Mouse (Mus musculus) myocyte (in vitro differentiated cells): ENCODE measurements at regions not wholly inside any gene's neighbourhood (a gene's known extent, or its start where the extent isn't known, plus 50 kb on each side); places are given as distances from the start of the nearest gene placed in this dataset.

Source experiments
- E2F4 ChIP-seq: IDR thresholded peaks from one replicate; pipeline ENCODE4 v1.6.1; 2011; ENCODE audit warnings: mild to moderate bottlenecking, control low read depth, moderate library complexity; ENCODE audit not compliant: insufficient read depth
- MAX ChIP-seq: IDR thresholded peaks from one replicate; pipeline ENCODE4 v1.6.1; 2011; ENCODE audit warnings: low read depth, mild to moderate bottlenecking, control low read depth
- MYOG ChIP-seq, 3 experiments: IDR thresholded peaks; one replicate each; pipeline ENCODE4 v1.6.1; 2011; ENCODE audit warnings: control low read depth in 2 of 3, low read depth in 2 of 3, mild to moderate bottlenecking in 2 of 3; ENCODE audit not compliant: insufficient read length in 2 of 3, control insufficient read depth in 1 of 3, insufficient read depth in 1 of 3
- POLR2A ChIP-seq: IDR thresholded peaks from one replicate; pipeline ENCODE4 v1.6.1; 2011; ENCODE audit warnings: low read depth, mild to moderate bottlenecking, control low read depth, moderate library complexity; ENCODE audit not compliant: insufficient read length
- TCF12 ChIP-seq: IDR thresholded peaks from one replicate; pipeline ENCODE4 v1.6.1; 2011; ENCODE audit warnings: mild to moderate bottlenecking, control low read depth; ENCODE audit not compliant: poor library complexity, insufficient read depth, severe bottlenecking
- USF1 ChIP-seq: IDR thresholded peaks from one replicate; pipeline ENCODE4 v1.6.1; 2011; ENCODE audit warnings: low read depth, mild to moderate bottlenecking, control low read depth, moderate library complexity

DNA sequence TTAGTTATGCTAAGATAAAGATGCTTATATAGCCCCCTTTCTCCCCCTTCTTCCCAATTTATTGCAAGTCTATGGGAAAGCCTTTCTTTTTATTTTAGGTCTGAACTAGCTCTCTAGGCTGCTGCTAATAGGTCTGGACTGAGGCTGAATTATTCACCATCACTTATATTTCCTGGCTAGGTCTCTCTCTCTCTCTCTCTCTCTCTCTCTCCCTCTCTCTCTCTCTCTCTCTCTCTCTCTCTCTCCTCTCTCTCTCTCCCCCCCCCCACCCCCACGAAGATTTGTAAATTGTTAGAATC, 62.3 kb downstream of the Adcyap1 start:
- TF ChIP-seq USF1 = no peak
- no peak for TF ChIP-seq MYOG (IDR thresholded peaks at IDR 0.05; ENCODE audit: control insufficient read depth in 1 of 3, insufficient read depth in 1 of 3, insufficient read length in 2 of 3, low read depth in 2 of 3)
- no peak for TF ChIP-seq POLR2A
- TF ChIP-seq E2F4 = no peak
- TF ChIP-seq TCF12 = no peak
- TF ChIP-seq MAX = no peak
